Mouse (Mus musculus) liver, adult (tissue): ENCODE results near the gene Minos1.

ENCODE experiments used
- GATA4 ChIP-seq: IDR thresholded peaks from 2 replicates; pipeline ENCODE4 v1.6.1; 2014; ENCODE audit warnings: mild to moderate bottlenecking, low read length; ENCODE audit not compliant: insufficient replicate concordance

Minos1 gene

GRCm38 (mm10) chr4:139091478-139092355 is 39.2 kb downstream of the Minos1 start:
- no peak for TF ChIP-seq GATA4

GRCm38 (mm10) chr4:139091066-139091465 is 39.8 kb downstream of the Minos1 start:
- TF ChIP-seq GATA4 = no peak

GRCm38 (mm10) chr4:139090303-139090940 is 40.5 kb downstream of the Minos1 start:
- TF ChIP-seq GATA4 = no peak

- TF ChIP-seq GATA4 = no peak
Measured at GRCm38 (mm10) chr4:139088982-139089671, 41.8 kb downstream of the Minos1 start.

GRCm38 (mm10) chr4:139086984-139087383 is 43.9 kb downstream of the Minos1 start:
- no peak for TF ChIP-seq GATA4

- no peak for TF ChIP-seq GATA4
Measured at GRCm38 (mm10) chr4:139086037-139086436, 44.9 kb downstream of the Minos1 start.

GRCm38 (mm10) chr4:139085337-139085736 is 45.6 kb downstream of the Minos1 start:
- no peak for TF ChIP-seq GATA4

- no peak for TF ChIP-seq GATA4
Measured at GRCm38 (mm10) chr4:139082790-139083564, 47.9 kb downstream of the Minos1 start.

GRCm38 (mm10) chr4:139081270-139081931 is 49.5 kb downstream of the Minos1 start:
- no peak for TF ChIP-seq GATA4

- TF ChIP-seq GATA4 = no peak
Measured at GRCm38 (mm10) chr4:139080259-139080658, 50.7 kb downstream of the Minos1 start.

GRCm38 (mm10) chr4:139079439-139079838 is 51.5 kb downstream of the Minos1 start:
- no peak for TF ChIP-seq GATA4

- no peak for TF ChIP-seq GATA4
Measured at GRCm38 (mm10) chr4:139078726-139079125, 52.2 kb downstream of the Minos1 start.

- TF ChIP-seq GATA4 = no peak
Measured at GRCm38 (mm10) chr4:139078313-139078712, 52.6 kb downstream of the Minos1 start.

- TF ChIP-seq GATA4 = no peak
Measured at GRCm38 (mm10) chr4:139075915-139076314, 55.0 kb downstream of the Minos1 start.

- no peak for TF ChIP-seq GATA4
Measured at GRCm38 (mm10) chr4:139075041-139075711, 55.7 kb downstream of the Minos1 start, which contains the start of gene Htr6. Gene Htr6, minus strand, starts transcription at chr4:139075570.
